Mouse (Mus musculus): ENCODE measurements around the gene Impdh2.

DNA sequence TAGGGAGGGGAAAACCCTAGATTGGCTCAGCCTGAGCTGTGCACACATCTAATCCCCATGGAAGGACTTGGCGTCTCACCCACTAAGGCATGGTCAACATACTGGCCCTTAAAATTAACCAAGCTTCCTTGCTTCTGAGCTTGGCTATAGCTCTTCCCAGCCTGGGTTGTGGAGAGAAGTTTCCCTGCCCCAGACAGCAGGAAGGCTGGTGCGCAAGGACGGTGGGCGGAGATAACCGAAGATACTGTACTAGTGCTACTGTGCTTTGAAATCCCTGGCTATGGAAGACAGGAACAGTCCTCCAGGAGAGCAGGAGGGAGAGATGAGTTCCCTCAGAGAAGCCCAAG, 19.2 kb downstream of the Impdh2 start:
- TF ChIP-seq POLR2A (IDR thresholded peaks at IDR 0.05; ENCODE audit: control insufficient read depth, extremely low read depth, insufficient read depth, low read length, poor library complexity) (no peak), CTCF (IDR thresholded peaks at IDR 0.05; ENCODE audit: borderline replicate concordance, control insufficient read depth, extremely low read depth, insufficient read depth, low read length, poor library complexity) (no peak)
